Mouse (Mus musculus) E14TG2a.4 (cell line): Measurements from ENCODE around the gene Ldhc.

Source experiments
- CTCF ChIP-seq: conservative IDR thresholded peaks from 2 replicates; pipeline ENCODE4 v1.5.1; 2014; ENCODE audit warnings: low read length
- NANOG ChIP-seq: IDR thresholded peaks from 2 replicates; pipeline ENCODE4 v1.6.1; 2014; ENCODE audit warnings: borderline replicate concordance, low read length, mixed read lengths

DNA sequence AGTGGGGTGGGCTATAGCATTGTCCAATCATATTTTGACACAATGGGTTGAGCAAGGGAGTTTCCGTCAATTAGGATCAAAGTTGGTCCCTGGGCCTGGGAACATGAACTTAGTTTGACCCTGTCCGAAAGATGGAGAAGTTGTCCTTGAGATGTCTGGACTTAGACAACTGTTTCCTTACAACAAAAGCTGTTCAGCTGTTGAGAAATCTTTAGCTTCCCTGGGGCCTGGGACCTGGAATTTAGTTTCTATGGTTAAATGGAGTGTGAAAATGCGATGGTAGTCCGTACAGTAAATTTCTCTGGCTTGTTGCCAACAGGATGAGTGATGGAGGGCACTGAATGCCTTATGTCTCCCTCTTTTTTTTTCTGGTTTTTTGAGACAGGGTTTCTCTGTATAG lies 61.1 kb downstream of the Ldhc start:
- TF ChIP-seq CTCF, result no peak
- no peak for TF ChIP-seq NANOG
